Mouse (Mus musculus): Measurements from ENCODE around the gene Rassf2.

DNA sequence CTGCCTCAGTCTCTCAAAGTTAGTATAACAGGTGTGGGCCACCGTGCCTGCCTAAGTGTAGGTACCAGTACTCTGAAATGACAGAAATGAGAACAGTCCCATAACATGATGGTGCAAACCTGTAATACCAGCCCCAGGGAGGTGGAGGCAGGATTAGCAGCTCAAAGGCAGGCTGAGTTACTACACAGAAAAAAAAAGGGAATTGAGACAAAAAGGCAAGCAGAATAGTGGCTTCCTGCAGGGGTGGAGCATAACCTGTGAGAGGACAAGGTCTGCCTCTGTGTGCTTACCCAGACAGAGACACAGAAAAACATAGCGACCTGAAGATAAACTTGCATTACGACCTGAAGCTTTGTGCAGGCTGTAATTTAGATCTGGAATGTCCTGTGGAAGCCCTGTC is 53.4 kb downstream of the Rassf2 start:
- TF ChIP-seq GATA1 (IDR thresholded peaks at IDR 0.05; ENCODE audit: borderline replicate concordance, low read length) (no peak), FLI1 (IDR thresholded peaks at IDR 0.05; ENCODE audit: low read length) (no peak)

Measured in megakaryocyte, embryonic 14.5 days (primary cell).